Mouse (Mus musculus) stomach, postnatal 0 days (tissue): Measurements from ENCODE around the gene Ptprm. TPM values are rescaled to one million over a fixed set of nuclear protein-coding genes. Genes with fewer than 3 reads are reported as not detected.

ENCODE experiments used
- ATAC-seq: fragments of 200-750 bp; cut with Nextera tagmentation; 2 replicates; pipeline ENCODE4 v1.8.0; 2017; ENCODE audit not compliant: low FRiP score, low TSS enrichment
- DNase-seq: peaks from one replicate; pipeline ENCODE4 v3.0.0-alpha.2; 2016; ENCODE audit warnings: low spot score
- H3K27ac ChIP-seq: fragments of 300-500 bp; sonication (generic); replicated peaks from 2 replicates; pipeline ENCODE4 v1.5.1; 2014; ENCODE audit warnings: mild to moderate bottlenecking, control low read depth
- H3K27me3 ChIP-seq: fragments of 300-500 bp; sonication (generic); 2 replicates; pipeline ENCODE4 v1.6.1; 2014; ENCODE audit warnings: low read length; ENCODE audit not compliant: control insufficient read depth, insufficient read depth
- H3K36me3 ChIP-seq: fragments of 300-500 bp; sonication (generic); 2 replicates; pipeline ENCODE4 v1.6.1; 2014; ENCODE audit warnings: low read length, mixed read lengths; ENCODE audit not compliant: control insufficient read depth, insufficient read depth
- H3K4me1 ChIP-seq: fragments of 300-500 bp; sonication (generic); replicated peaks from 2 replicates; pipeline ENCODE4 v1.6.1; 2014; ENCODE audit warnings: antibody characterized with exemption; ENCODE audit not compliant: control insufficient read depth, insufficient read depth
- H3K4me2 ChIP-seq: fragments of 300-500 bp; sonication (generic); replicated peaks from 2 replicates; pipeline ENCODE4 v1.6.1; 2014; ENCODE audit warnings: low read depth, mild to moderate bottlenecking, control low read depth, moderate library complexity
- H3K4me3 ChIP-seq: fragments of 300-500 bp; sonication (generic); 2 replicates; pipeline ENCODE4 v1.5.1; 2014; ENCODE audit warnings: low read depth, low read length, control low read depth
- H3K9ac ChIP-seq: fragments of 300-500 bp; sonication (generic); 2 replicates; pipeline ENCODE4 v1.6.1; 2014; ENCODE audit warnings: mild to moderate bottlenecking, low read length, control low read depth, mixed read lengths
- H3K9me3 ChIP-seq: fragments of 300-500 bp; sonication (generic); 2 replicates; pipeline ENCODE4 v1.6.1; 2016; ENCODE audit warnings: low read length; ENCODE audit not compliant: control insufficient read depth
- CTCF ChIP-seq: IDR thresholded peaks from 2 replicates; pipeline ENCODE4 v1.5.1; 2016; ENCODE audit warnings: antibody characterized with exemption, low read depth, mild to moderate bottlenecking, moderate library complexity
- EP300 ChIP-seq: optimal IDR thresholded peaks from 2 replicates; pipeline ENCODE3; 2016; ENCODE audit warnings: antibody characterized with exemption
- WGBS: fragments of 180-500 bp; shearing (Covaris S2); extraction: QIAGEN DNeasy Blood & Tissue Kit; methylation state at CpG from one replicate; pipeline ENCODE4 v1.1.7; 2014; 5-methylcytosine and 5-hydroxymethylcytosine counted together
- polyA plus RNA-seq: library from polyadenylated mRNA; unstranded; fragments of >200 nt; fragmentation: Nextera tagmentation; extraction: Ambion mirVana; gene quantifications from 2 replicates; pipeline ENCODE4 v1.2.1, GENCODE M21; 2015

Gene Ptprm
- polyA plus RNA-seq, 1 experiment from 2014 or later: 3.6 TPM

DNA sequence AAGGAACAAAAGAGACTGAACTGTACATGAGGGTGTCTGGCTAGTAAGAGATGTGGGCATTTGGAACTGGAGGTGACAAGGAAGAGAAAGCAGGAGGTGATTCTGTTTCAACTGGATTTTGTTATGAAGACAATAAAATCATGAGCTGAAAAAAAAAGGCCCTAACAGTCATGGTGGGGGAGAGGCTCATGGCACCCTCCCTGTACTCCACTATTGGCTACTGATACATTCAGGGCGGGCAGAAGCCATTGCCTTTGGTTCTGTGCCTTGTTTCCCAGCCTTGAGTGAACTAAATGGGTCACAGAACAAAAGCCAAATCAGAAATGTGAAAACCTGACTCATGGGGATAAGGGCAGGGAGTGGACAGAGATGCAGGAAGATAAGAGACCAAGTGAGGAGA, 575.2 kb downstream of the Ptprm start:
- 76% methylated on average over 1 of the region's 1 CpGs for WGBS
- no peaks in the 10 kb centered on the region for H3K27me3 ChIP-seq
- DNase-seq: no peak
- no peak for ATAC-seq
- no peak overlapping the region for H3K4me3 ChIP-seq
- no peak overlapping the region for H3K9ac ChIP-seq
- TF ChIP-seq CTCF (no peak), EP300 (no peak)
- H3K4me2 ChIP-seq: no peak overlapping the region
- no peak overlapping the region for H3K27ac ChIP-seq
- no peaks in the 10 kb centered on the region for H3K36me3 ChIP-seq
- H3K9me3 ChIP-seq: no peaks in the 10 kb centered on the region
- no peaks in the 10 kb centered on the region for H3K4me1 ChIP-seq

DNA sequence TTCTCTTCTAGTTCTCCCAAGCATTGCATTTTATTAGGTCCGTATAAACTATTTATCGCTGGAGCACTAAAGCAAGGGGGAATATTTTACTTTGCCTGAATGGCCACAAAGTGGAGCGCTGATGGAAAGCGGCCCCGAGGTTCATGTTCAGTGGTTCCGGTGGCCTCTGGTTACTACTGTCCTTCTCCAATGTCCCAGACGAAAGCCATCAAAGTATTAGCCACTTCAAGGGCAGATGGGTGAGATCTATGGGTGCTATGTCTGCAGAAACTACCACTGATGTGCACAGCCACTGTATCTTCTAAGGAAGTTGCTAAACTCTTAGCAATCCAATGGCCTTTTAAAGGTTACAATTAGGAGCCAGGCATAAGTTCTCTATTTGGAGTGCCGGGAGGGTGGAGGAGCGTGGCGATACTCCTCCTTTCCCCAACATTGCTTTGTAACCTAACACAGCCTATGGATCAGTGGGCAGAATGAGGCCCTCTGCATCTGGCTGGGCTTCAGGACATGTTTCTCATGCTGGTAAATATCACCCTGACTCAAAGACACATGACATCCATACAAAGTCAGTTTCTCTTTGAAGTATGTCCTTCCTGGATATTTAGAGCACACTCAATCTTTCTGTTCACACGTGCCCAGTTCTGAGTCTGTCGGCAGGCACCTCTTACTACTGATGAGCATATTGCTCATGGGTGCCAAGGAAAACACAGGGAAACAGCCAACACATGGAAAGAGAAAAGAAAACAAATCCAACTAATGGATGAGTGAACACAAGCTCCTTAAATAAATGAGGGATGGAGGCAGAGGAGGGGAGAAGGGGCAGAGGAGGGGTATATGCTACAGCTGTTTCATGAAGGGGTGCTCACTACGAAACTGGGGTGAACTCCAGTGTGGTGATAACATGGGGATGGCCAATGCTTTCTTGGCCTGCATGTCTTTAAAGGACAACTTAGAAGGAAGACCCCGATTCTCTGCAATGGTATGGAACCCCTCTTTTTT, 584.6 kb downstream of the Ptprm start:
- Histone ChIP-seq H3K27me3 (no peaks in the 10 kb centered on the region), H3K9ac (no peak overlapping the region), H3K27ac (no peak overlapping the region), H3K4me3 (no peak overlapping the region), H3K4me1 (no peaks in the 10 kb centered on the region), H3K4me2 (no peak overlapping the region), H3K36me3 (no peaks in the 10 kb centered on the region), H3K9me3 (no peaks in the 10 kb centered on the region)
- TF ChIP-seq CTCF (no peak), EP300 (no peak)
- 86% methylated on average over 14 of the region's 14 CpGs for WGBS
- ATAC-seq (no peak), DNase-seq (no peak)

DNA sequence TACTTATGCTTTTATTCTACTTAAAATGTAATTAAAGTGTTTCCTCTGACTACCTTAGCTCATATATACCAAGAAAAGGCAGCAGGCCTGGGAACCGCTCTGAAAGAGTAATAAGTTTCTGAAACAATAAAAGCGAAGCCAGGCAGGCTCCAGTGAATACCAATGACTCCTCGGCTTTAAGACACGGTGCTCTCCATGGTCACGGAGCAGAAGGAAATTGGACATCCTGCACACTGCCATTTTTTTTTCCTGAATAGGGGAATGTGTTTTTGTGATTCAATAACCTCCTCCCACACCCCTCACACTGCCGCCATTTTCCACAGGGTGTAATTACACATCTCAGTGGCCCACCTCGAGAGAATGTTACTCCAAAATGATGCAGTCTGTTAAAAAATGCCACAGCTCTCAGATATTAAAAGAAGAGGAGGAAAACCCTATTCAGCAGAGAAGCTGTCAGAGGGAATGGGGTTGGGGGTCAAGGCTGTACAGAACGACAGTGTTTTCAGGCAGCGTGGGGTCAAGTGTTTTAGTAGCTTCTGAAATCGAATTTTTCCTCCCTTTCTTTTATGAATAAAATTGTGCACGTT, 585.5 kb downstream of the Ptprm start:
- Histone ChIP-seq H3K4me2 (no peak overlapping the region), H3K36me3 (no peaks in the 10 kb centered on the region), H3K27me3 (no peaks in the 10 kb centered on the region), H3K4me3 (no peak overlapping the region), H3K27ac (no peak overlapping the region), H3K9me3 (no peaks in the 10 kb centered on the region), H3K4me1 (no peaks in the 10 kb centered on the region), H3K9ac (no peak overlapping the region)
- WGBS: 73% methylated on average over 11 of the region's 11 CpGs
- no peak for ATAC-seq
- TF ChIP-seq CTCF (no peak), EP300 (no peak)
- DNase-seq: no peak

DNA sequence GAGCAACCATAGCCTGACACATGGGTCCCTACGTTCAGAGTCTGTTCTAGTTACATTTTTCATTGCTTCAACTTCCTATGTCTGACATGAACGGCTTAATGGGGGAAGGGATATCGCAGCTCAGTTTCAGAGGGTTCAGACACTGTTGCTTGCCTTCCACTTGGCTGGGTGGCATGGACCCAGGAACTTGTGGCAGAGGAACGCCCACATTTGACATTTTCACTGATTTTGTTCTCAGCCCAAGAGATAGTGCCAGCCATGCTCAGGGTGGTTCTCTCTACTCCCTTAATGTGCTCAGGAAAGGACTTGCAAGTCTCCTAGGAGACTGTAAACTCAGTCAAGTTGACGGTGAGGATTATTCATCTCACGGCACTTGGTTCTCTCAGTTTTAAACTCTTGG, 588.1 kb downstream of the Ptprm start:
- no peak for DNase-seq
- TF ChIP-seq EP300 (no peak), CTCF (no peak)
- Histone ChIP-seq H3K4me3 (no peak overlapping the region), H3K9me3 (no peaks in the 10 kb centered on the region), H3K27me3 (no peaks in the 10 kb centered on the region), H3K27ac (no peak overlapping the region), H3K9ac (no peak overlapping the region), H3K4me1 (no peaks in the 10 kb centered on the region), H3K36me3 (no peaks in the 10 kb centered on the region), H3K4me2 (no peak overlapping the region)
- no peak for ATAC-seq
- WGBS: 74% methylated on average over 6 of the region's 6 CpGs

DNA sequence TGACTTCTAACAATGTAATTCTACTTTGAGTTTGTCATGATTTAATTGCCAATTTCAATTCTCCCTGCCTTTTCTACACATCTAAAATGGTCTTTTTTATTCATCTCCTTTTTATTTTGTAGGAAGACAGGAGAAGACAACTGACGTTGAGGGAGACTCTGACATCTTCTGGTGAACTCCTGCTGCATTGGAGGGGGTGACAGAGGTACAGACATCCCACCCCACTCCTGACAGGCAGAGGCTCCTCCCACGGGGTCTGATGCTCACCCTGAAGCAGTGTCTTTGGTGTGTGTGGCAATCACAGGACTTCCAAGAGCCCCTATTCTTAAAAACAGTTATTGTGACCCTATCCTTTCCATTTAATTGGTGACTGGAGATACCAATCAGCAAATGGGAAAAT, 589.8 kb downstream of the Ptprm start:
- 60% methylated on average over 2 of the region's 2 CpGs for WGBS
- H3K9me3 ChIP-seq: no peaks in the 10 kb centered on the region

DNA sequence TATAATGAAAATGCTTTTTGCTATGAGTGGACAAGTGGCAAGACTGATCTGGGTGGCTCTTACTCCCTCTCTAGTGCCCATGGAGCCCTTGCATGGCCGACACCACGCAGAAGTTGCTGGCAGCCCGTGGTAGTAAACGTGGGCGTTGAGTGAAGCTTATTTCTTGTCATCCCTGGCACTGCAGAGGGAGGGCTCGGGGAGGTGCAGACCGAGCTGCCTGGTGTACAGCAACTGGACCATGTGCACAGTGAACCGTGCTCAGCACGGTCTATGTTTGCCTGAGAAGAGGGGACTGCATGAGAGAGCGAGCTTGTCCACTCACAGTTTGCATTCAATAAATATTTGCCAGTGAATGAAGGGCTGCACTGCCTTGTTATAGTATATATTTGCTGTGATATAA, 591.5 kb downstream of the Ptprm start:
- no peak overlapping the region for H3K4me3 ChIP-seq
- no peaks in the 10 kb centered on the region for H3K36me3 ChIP-seq
- ATAC-seq (no peak), DNase-seq (no peak)
- no peak overlapping the region for H3K27ac ChIP-seq
- no peaks in the 10 kb centered on the region for H3K27me3 ChIP-seq
- no peak overlapping the region for H3K4me2 ChIP-seq
- WGBS: 79% methylated on average over 10 of the region's 10 CpGs
- H3K4me1 ChIP-seq: no peaks in the 10 kb centered on the region
- no peaks in the 10 kb centered on the region for H3K9me3 ChIP-seq
- H3K9ac ChIP-seq: no peak overlapping the region
- TF ChIP-seq EP300 (no peak), CTCF (no peak)

More for the DNA sequence above, 589.8 kb downstream of the Ptprm start:
- Histone ChIP-seq H3K9ac (no peak overlapping the region), H3K27me3 (no peaks in the 10 kb centered on the region), H3K27ac (no peak overlapping the region), H3K4me3 (no peak overlapping the region), H3K36me3 (no peaks in the 10 kb centered on the region), H3K4me2 (no peak overlapping the region), H3K4me1 (no peaks in the 10 kb centered on the region)
- ATAC-seq (no peak), DNase-seq (no peak)
- TF ChIP-seq CTCF (no peak), EP300 (no peak)
